Mouse (Mus musculus): ENCODE results near the gene Anapc11. TPM values are rescaled to one million over a fixed set of nuclear protein-coding genes. Genes with fewer than 3 reads are reported as not detected.

Anapc11 gene
- polyA plus RNA-seq, 1 experiment from 2014 or later = 224 TPM

DNA sequence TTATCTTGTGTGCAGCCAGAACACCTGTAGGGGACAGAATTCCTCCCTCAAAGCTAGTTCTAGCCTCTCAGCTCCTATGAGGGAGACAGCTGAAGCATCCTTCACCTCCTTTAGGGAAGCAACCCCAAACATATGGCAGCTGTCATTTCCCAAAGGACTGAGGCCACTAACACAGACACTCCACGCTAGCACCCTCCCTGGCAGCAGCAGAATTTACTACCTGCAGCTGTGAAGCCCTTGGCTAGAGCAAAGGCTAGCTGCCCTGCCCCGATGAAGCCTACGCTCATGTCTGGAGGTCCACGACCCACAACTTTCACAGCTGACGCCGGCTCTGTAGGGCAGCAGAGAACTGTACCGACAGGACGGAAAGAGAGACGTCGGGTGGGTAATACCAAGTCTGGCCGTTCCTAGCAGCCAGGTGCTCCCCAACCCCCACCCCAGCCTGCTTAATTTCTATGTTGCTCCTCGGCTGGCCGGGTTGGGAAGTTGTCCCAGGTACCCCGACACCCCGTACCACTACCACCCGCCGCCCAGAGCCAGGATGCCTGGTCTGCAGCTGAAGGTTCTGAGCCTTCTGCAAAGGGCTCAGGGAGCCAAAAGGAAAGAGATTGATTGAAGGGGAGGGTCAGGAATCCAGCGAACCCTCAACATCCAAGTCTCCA lies 44.8 kb downstream of the Anapc11 start:
- peak overlapping the region; percentile 55 for H3K4me3 ChIP-seq (replicated peaks)
- WGBS = 2% methylated on average over 18 of the region's 18 CpGs
- peak overlapping the region; percentile 74 for H3K27ac ChIP-seq (replicated peaks)
- no peaks in the 10 kb centered on the region for H3K36me3 ChIP-seq
- H3K9ac ChIP-seq = peak overlapping the region; percentile 63
- H3K4me2 ChIP-seq (replicated peaks) = peak overlapping the region; percentile 96
- peaks cover 9% of the 10 kb centered on the region for H3K27me3 ChIP-seq
- peak; percentile 20 for ATAC-seq (ENCODE audit: insufficient number of reproducible peaks, low FRiP score, low TSS enrichment, low read depth)
- H3K9me3 ChIP-seq (replicated peaks) = no peaks in the 10 kb centered on the region
- peaks cover 26% of the 10 kb centered on the region for H3K4me1 ChIP-seq

GRCm38 (mm10) chr11:120643601-120643987 lies 45.4 kb downstream of the Anapc11 start, which contains the start of gene Pycr1:
Gene Pycr1 (minus strand): TSS chr11:120643769.
- peaks cover 29% of the 10 kb centered on the region for H3K4me1 ChIP-seq
- WGBS = 0% methylated on average over 15 of the region's 15 CpGs
- peak within 1 kb of the TSS; percentile 63 for H3K9ac ChIP-seq
- peak within 1 kb of the TSS; percentile 55 for H3K4me3 ChIP-seq (replicated peaks)
- peak within 1 kb of the TSS; percentile 74 for H3K27ac ChIP-seq (replicated peaks)
- H3K4me2 ChIP-seq (replicated peaks) = peak within 1 kb of the TSS; percentile 96
- peaks cover 11% of the 10 kb centered on the region for H3K27me3 ChIP-seq
- H3K36me3 ChIP-seq = no peaks in the 10 kb centered on the region
- H3K9me3 ChIP-seq (replicated peaks) = no peaks in the 10 kb centered on the region
- peak; percentile 99 for ATAC-seq (ENCODE audit: insufficient number of reproducible peaks, low FRiP score, low TSS enrichment, low read depth)

GRCm38 (mm10) chr11:120647047-120647830 lies 49.0 kb downstream of the Anapc11 start:
- ATAC-seq (ENCODE audit: insufficient number of reproducible peaks, low FRiP score, low TSS enrichment, low read depth) = no peak
- Histone ChIP-seq H3K9me3 (replicated peaks) (no peaks in the 10 kb centered on the region), H3K4me2 (replicated peaks) (peak overlapping the region; percentile 8; the same call in 1 of the 2 replicates), H3K9ac (no peak overlapping the region), H3K36me3 (no peaks in the 10 kb centered on the region), H3K27me3 (peaks cover 11% of the 10 kb centered on the region), H3K27ac (replicated peaks) (no peak overlapping the region), H3K4me1 (peaks cover 20% of the 10 kb centered on the region), H3K4me3 (replicated peaks) (no peak overlapping the region)
- WGBS = 75% methylated on average over 35 of the region's 35 CpGs

DNA sequence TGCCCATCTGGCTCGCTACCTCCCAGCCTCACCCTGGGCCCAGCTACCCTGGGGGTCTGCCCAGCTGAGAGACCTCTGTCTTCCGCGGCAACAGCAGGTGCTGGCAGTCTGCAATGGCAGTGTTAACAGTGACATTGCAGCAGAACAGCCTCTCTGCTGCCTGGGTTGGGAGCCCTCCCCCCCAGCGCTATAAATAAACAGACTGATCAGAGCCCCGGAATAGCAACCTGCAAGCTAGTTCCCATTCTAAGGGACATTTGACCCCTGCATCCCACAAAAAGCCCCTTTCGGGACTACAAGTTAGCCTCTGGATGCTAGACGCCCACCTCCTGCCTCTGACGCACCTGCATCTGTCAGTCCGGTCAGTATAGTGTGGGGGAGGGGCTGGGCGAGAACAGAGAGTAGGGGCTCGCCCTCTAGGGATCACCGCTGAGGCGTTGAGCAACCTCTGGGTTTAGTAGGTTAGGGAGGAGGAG lies 49.8 kb downstream of the Anapc11 start, which contains the start of gene Myadml2:
Gene Myadml2 (minus strand): TSS at position 158 of the 476 bp plus-strand sequence.
- ATAC-seq (ENCODE audit: insufficient number of reproducible peaks, low FRiP score, low TSS enrichment, low read depth) = no peak
- Histone ChIP-seq H3K27ac (replicated peaks) (no peak within 1 kb of the TSS), H3K27me3 (peaks cover 11% of the 10 kb centered on the region), H3K4me3 (replicated peaks) (0 out of 2 replicates have a peak within 1 kb of the TSS, but pooled peaks have one; percentile 0), H3K4me2 (replicated peaks) (peak within 1 kb of the TSS; percentile 8), H3K9ac (no peak within 1 kb of the TSS), H3K9me3 (replicated peaks) (no peaks in the 10 kb centered on the region), H3K4me1 (peaks cover 12% of the 10 kb centered on the region), H3K36me3 (no peaks in the 10 kb centered on the region)
- WGBS = 4% methylated on average over 13 of the region's 13 CpGs

- H3K27me3 ChIP-seq = peaks cover 15% of the 10 kb centered on the region
- peaks cover 9% of the 10 kb centered on the region for H3K4me1 ChIP-seq
- no peak overlapping the region for H3K9ac ChIP-seq
- no peak overlapping the region for H3K4me2 ChIP-seq (replicated peaks)
- H3K9me3 ChIP-seq (replicated peaks) = no peaks in the 10 kb centered on the region
- no peaks in the 10 kb centered on the region for H3K36me3 ChIP-seq
- H3K27ac ChIP-seq (replicated peaks) = no peak overlapping the region
- 73% methylated on average over 3 of the region's 3 CpGs for WGBS
- no peak overlapping the region for H3K4me3 ChIP-seq (replicated peaks)
- ATAC-seq (ENCODE audit: insufficient number of reproducible peaks, low FRiP score, low TSS enrichment, low read depth) = no peak
Observed at GRCm38 (mm10) chr11:120651872-120652271, 53.7 kb downstream of the Anapc11 start.

DNA sequence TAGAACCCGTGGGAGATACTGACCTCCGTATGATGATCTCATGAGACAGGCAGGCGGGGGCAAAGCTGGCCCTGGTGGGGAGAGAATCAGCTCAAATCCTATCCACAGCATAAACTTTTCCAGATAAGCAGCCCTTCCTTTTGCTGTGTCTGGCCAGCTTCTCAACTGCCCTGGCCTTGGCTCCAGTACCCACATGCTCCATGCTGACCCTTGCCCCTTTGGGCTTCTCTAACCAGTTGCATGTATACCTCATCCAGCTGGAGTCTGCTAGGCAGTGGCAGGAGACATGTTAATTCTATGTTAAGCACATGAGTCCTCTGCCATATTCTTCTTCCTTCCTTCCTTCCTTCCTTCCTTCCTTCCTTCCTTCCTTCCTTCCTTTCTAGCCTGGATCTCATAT lies 56.5 kb downstream of the Anapc11 start:
- WGBS = 43% methylated on average over 3 of the region's 3 CpGs
- Histone ChIP-seq H3K9me3 (replicated peaks) (no peaks in the 10 kb centered on the region), H3K4me2 (replicated peaks) (no peak overlapping the region), H3K4me3 (replicated peaks) (no peak overlapping the region), H3K4me1 (peaks cover 10% of the 10 kb centered on the region), H3K36me3 (no peaks in the 10 kb centered on the region), H3K9ac (no peak overlapping the region), H3K27ac (replicated peaks) (no peak overlapping the region), H3K27me3 (peaks cover 28% of the 10 kb centered on the region)
- ATAC-seq (ENCODE audit: insufficient number of reproducible peaks, low FRiP score, low TSS enrichment, low read depth) = no peak

- no peak overlapping the region for H3K4me2 ChIP-seq (replicated peaks)
- H3K4me1 ChIP-seq = peaks cover 25% of the 10 kb centered on the region
- no peaks in the 10 kb centered on the region for H3K9me3 ChIP-seq (replicated peaks)
- no peaks in the 10 kb centered on the region for H3K36me3 ChIP-seq
- peaks cover 54% of the 10 kb centered on the region for H3K27me3 ChIP-seq
- no peak overlapping the region for H3K4me3 ChIP-seq (replicated peaks)
- no peak overlapping the region for H3K27ac ChIP-seq (replicated peaks)
- no peak overlapping the region for H3K9ac ChIP-seq
- ATAC-seq (ENCODE audit: insufficient number of reproducible peaks, low FRiP score, low TSS enrichment, low read depth) = no peak
- WGBS = 79% methylated on average over 4 of the region's 4 CpGs
Observed at GRCm38 (mm10) chr11:120657301-120657700, 59.1 kb downstream of the Anapc11 start.

Small RNA genes lying within 50 kb of the gene (microRNA-seq; reads per million reads assigned to microRNA genes)
- 0.86 reads per million for gene Mir6936 (ENCODE audit: borderline number of aligned reads)

Other genes with a start within 250 kb of the Anapc11 start
- gene Actg1, start 249.9 kb upstream of the Anapc11 start, polyA plus RNA-seq (2015; fragmentation: Nextera tagmentation; extraction: Ambion mirVana) = 2,143 and 2,279 TPM in 2 replicates
- 0.98 and 1.1 TPM in 2 replicates for gene Fscn2, start 236.9 kb upstream of the Anapc11 start, polyA plus RNA-seq (2015; fragmentation: Nextera tagmentation; extraction: Ambion mirVana)
- 35.8 and 39.8 TPM in 2 replicates for gene Faap100, start 219.7 kb upstream of the Anapc11 start, polyA plus RNA-seq (2015; fragmentation: Nextera tagmentation; extraction: Ambion mirVana)
- gene Nploc4, start 160.7 kb upstream of the Anapc11 start, polyA plus RNA-seq (2015; fragmentation: Nextera tagmentation; extraction: Ambion mirVana) = 34.1 and 36.3 TPM in 2 replicates
- 1.9 and 2.1 TPM in 2 replicates for gene Tspan10, start 155.8 kb upstream of the Anapc11 start, polyA plus RNA-seq (2015; fragmentation: Nextera tagmentation; extraction: Ambion mirVana)
- 0.26 and 0.31 TPM in 2 replicates for gene Pde6g, start 144.9 kb upstream of the Anapc11 start, polyA plus RNA-seq (2015; fragmentation: Nextera tagmentation; extraction: Ambion mirVana)
- gene Oxld1, start 140.4 kb upstream of the Anapc11 start, polyA plus RNA-seq (2015; fragmentation: Nextera tagmentation; extraction: Ambion mirVana) = 14.0 and 15.5 TPM in 2 replicates
- gene Ccdc137, start 140.3 kb upstream of the Anapc11 start, polyA plus RNA-seq (2015; fragmentation: Nextera tagmentation; extraction: Ambion mirVana) = 32.4 and 38.5 TPM in 2 replicates
- 57.1 and 57.8 TPM in 2 replicates for gene Arl16, start 130.8 kb upstream of the Anapc11 start, polyA plus RNA-seq (2015; fragmentation: Nextera tagmentation; extraction: Ambion mirVana)
- gene Mrpl12, start 113.8 kb upstream of the Anapc11 start, polyA plus RNA-seq (2015; fragmentation: Nextera tagmentation; extraction: Ambion mirVana) = 118 and 126 TPM in 2 replicates
- 47.3 and 53.6 TPM in 2 replicates for gene Slc25a10, start 106.6 kb upstream of the Anapc11 start, polyA plus RNA-seq (2015; fragmentation: Nextera tagmentation; extraction: Ambion mirVana)
- gene Gcgr, start 67.7 kb upstream of the Anapc11 start, polyA plus RNA-seq (2015; fragmentation: Nextera tagmentation; extraction: Ambion mirVana) = 0.60 TPM in 2 replicates
- gene Mcrip1, start 48.7 kb upstream of the Anapc11 start, polyA plus RNA-seq (2015; fragmentation: Nextera tagmentation; extraction: Ambion mirVana) = 235 and 237 TPM in 2 replicates
- 1.8 and 2.3 TPM in 2 replicates for gene Ppp1r27, start 47.3 kb upstream of the Anapc11 start, polyA plus RNA-seq (2015; fragmentation: Nextera tagmentation; extraction: Ambion mirVana)
- gene P4hb, start 25.2 kb upstream of the Anapc11 start, polyA plus RNA-seq (2015; fragmentation: Nextera tagmentation; extraction: Ambion mirVana) = 831 and 838 TPM in 2 replicates
- gene Arhgdia, start 16.8 kb upstream of the Anapc11 start, polyA plus RNA-seq (2015; fragmentation: Nextera tagmentation; extraction: Ambion mirVana) = 593 and 594 TPM in 2 replicates
- gene Alyref, start 56 bp upstream of the Anapc11 start, polyA plus RNA-seq (2015; fragmentation: Nextera tagmentation; extraction: Ambion mirVana) = 420 and 426 TPM in 2 replicates
- 1.8 and 1.9 TPM in 2 replicates for gene Npb, start 10.1 kb downstream of the Anapc11 start, polyA plus RNA-seq (2015; fragmentation: Nextera tagmentation; extraction: Ambion mirVana)
- gene Pcyt2, start 19.5 kb downstream of the Anapc11 start, polyA plus RNA-seq (2015; fragmentation: Nextera tagmentation; extraction: Ambion mirVana) = 141 TPM in 2 replicates
- gene Sirt7, start 26.8 kb downstream of the Anapc11 start, polyA plus RNA-seq (2015; fragmentation: Nextera tagmentation; extraction: Ambion mirVana) = 34.7 and 35.0 TPM in 2 replicates
- 36.4 and 38.7 TPM in 2 replicates for gene Mafg, start 35.2 kb downstream of the Anapc11 start, polyA plus RNA-seq (2015; fragmentation: Nextera tagmentation; extraction: Ambion mirVana)
- gene Pycr1, start 45.3 kb downstream of the Anapc11 start, polyA plus RNA-seq (2015; fragmentation: Nextera tagmentation; extraction: Ambion mirVana) = 53.8 and 54.5 TPM in 2 replicates
- gene Myadml2, start 49.7 kb downstream of the Anapc11 start, polyA plus RNA-seq (2015; fragmentation: Nextera tagmentation; extraction: Ambion mirVana) = 1.0 and 1.6 TPM in 2 replicates
- 6.2 and 7.4 TPM in 2 replicates for gene Notum, start 62.8 kb downstream of the Anapc11 start, polyA plus RNA-seq (2015; fragmentation: Nextera tagmentation; extraction: Ambion mirVana)
- gene Aspscr1, start 74.6 kb downstream of the Anapc11 start, polyA plus RNA-seq (2015; fragmentation: Nextera tagmentation; extraction: Ambion mirVana) = 114 and 120 TPM in 2 replicates
- gene Cenpx, start 115.3 kb downstream of the Anapc11 start, polyA plus RNA-seq (2015; fragmentation: Nextera tagmentation; extraction: Ambion mirVana) = 145 and 157 TPM in 2 replicates
- gene Lrrc45, start 115.5 kb downstream of the Anapc11 start, polyA plus RNA-seq (2015; fragmentation: Nextera tagmentation; extraction: Ambion mirVana) = 69.7 and 82.2 TPM in 2 replicates
- 64.5 and 75.4 TPM in 2 replicates for gene Rac3, start 123.0 kb downstream of the Anapc11 start, polyA plus RNA-seq (2015; fragmentation: Nextera tagmentation; extraction: Ambion mirVana)
- 35.9 and 36.6 TPM in 2 replicates for gene Dcxr, start 128.9 kb downstream of the Anapc11 start, polyA plus RNA-seq (2015; fragmentation: Nextera tagmentation; extraction: Ambion mirVana)
- 193 and 315 TPM in 2 replicates for gene Cbr2, start 133.7 kb downstream of the Anapc11 start, polyA plus RNA-seq (2015; fragmentation: Nextera tagmentation; extraction: Ambion mirVana)
- gene Hmga1b, start 164.4 kb downstream of the Anapc11 start, polyA plus RNA-seq (2015; fragmentation: Nextera tagmentation; extraction: Ambion mirVana) = 3.8 and 5.9 TPM in 2 replicates
- 56.0 and 62.0 TPM in 2 replicates for gene Rfng, start 185.8 kb downstream of the Anapc11 start, polyA plus RNA-seq (2015; fragmentation: Nextera tagmentation; extraction: Ambion mirVana)
- 205 and 214 TPM in 2 replicates for gene Gps1, start 185.9 kb downstream of the Anapc11 start, polyA plus RNA-seq (2015; fragmentation: Nextera tagmentation; extraction: Ambion mirVana)
- 61.4 and 64.4 TPM in 2 replicates for gene Dus1l, start 198.0 kb downstream of the Anapc11 start, polyA plus RNA-seq (2015; fragmentation: Nextera tagmentation; extraction: Ambion mirVana)
- gene Fasn, start 226.1 kb downstream of the Anapc11 start, polyA plus RNA-seq (2015; fragmentation: Nextera tagmentation; extraction: Ambion mirVana) = 46.2 and 48.8 TPM in 2 replicates